Mouse (Mus musculus): ENCODE measurements around the gene Araf. TPM values are rescaled to one million over a fixed set of nuclear protein-coding genes. Genes with fewer than 3 reads are reported as not detected.
A peak's percentile ranks its signal among the peaks of the same experiment; 100 is the strongest.
"Not testable (repeated sequence)": the region's sequence is repeated elsewhere in the genome, so short reads cannot be mapped to it uniquely, and the experiment has no call there.

Araf gene
- polyA plus RNA-seq, 1 experiment from 2014 or later: 86.4 TPM

GRCm38 (mm10) chrX:20804301-20804700, 6.7 kb downstream of the Araf start:
- H3K27me3 ChIP-seq (ENCODE audit: insufficient read depth, low read length); ATAC-seq (ENCODE audit: insufficient read depth); H3K9me3 ChIP-seq (ENCODE audit: low read depth, low read length); H3K27ac ChIP-seq (ENCODE audit: low read depth); H3K4me2 ChIP-seq; H3K4me1 ChIP-seq (ENCODE audit: insufficient read depth); H3K9ac ChIP-seq; H3K36me3 ChIP-seq (ENCODE audit: insufficient read depth); H3K4me3 ChIP-seq (ENCODE audit: low read depth, low read length): not testable (repeated sequence)
- WGBS: no CpG with 5 or more reads among the region's 1 CpGs
- DNase-seq: peak; percentile 62
- 0 out of 2 replicates have a peak, but pooled peaks have one; percentile 7 for TF ChIP-seq CTCF (IDR thresholded peaks at IDR 0.05; ENCODE audit: low read depth)

GRCm38 (mm10) chrX:20806295-20806694, 8.7 kb downstream of the Araf start:
- Histone ChIP-seq H3K36me3 (ENCODE audit: insufficient read depth) (no peaks in the 10 kb centered on the region), H3K4me1 (ENCODE audit: insufficient read depth) (no peaks in the 10 kb centered on the region), H3K4me2 (no peak overlapping the region), H3K9ac (no peak overlapping the region), H3K4me3 (ENCODE audit: low read depth, low read length) (no peak overlapping the region), H3K27me3 (ENCODE audit: insufficient read depth, low read length) (no peaks in the 10 kb centered on the region), H3K9me3 (ENCODE audit: low read depth, low read length) (no peaks in the 10 kb centered on the region), H3K27ac (ENCODE audit: low read depth) (no peak overlapping the region)
- ATAC-seq (ENCODE audit: insufficient read depth) (no peak), DNase-seq (no peak)
- no peak for TF ChIP-seq CTCF (IDR thresholded peaks at IDR 0.05; ENCODE audit: low read depth)
- 80% methylated on average over 1 of the region's 1 CpGs for WGBS

DNA sequence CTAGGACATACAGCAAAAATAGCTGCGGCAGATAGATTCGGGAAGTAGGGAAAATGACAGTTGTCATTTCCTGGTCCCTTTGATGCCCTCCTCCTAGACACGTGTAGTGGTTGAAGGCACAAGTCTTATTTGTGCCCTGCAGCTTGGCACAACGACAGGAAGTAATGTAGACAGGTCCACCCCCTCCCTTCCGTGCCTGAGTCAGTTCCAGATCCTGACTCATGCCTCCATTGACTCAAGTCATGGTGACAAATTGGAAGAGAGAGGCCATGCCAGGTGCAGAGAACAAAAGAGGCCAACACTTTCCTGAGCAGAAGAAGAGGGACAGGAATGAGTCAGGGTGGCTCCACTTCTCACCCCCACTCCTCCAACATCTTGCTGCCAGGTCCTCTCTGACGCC, 19.4 kb downstream of the Araf start:
- Histone ChIP-seq H3K9me3 (ENCODE audit: low read depth, low read length) (no peaks in the 10 kb centered on the region), H3K4me1 (ENCODE audit: insufficient read depth) (no peaks in the 10 kb centered on the region), H3K4me2 (no peak overlapping the region), H3K36me3 (ENCODE audit: insufficient read depth) (no peaks in the 10 kb centered on the region), H3K27me3 (ENCODE audit: insufficient read depth, low read length) (no peaks in the 10 kb centered on the region), H3K9ac (no peak overlapping the region), H3K4me3 (ENCODE audit: low read depth, low read length) (no peak overlapping the region), H3K27ac (ENCODE audit: low read depth) (no peak overlapping the region)
- TF ChIP-seq CTCF (IDR thresholded peaks at IDR 0.05; ENCODE audit: low read depth): no peak
- peak; percentile 17 for DNase-seq
- WGBS: 54% methylated on average over 6 of the region's 6 CpGs
- ATAC-seq (ENCODE audit: insufficient read depth): no peak

- peak; percentile 82 for TF ChIP-seq CTCF (IDR thresholded peaks at IDR 0.05; ENCODE audit: low read depth)
- Histone ChIP-seq H3K36me3 (ENCODE audit: insufficient read depth) (no peaks in the 10 kb centered on the region), H3K27ac (ENCODE audit: low read depth) (0 out of 2 replicates have a peak overlapping the region, but pooled peaks have one; percentile 12), H3K4me2 (peak overlapping the region; percentile 63), H3K4me3 (ENCODE audit: low read depth, low read length) (peak overlapping the region; percentile 28), H3K27me3 (ENCODE audit: insufficient read depth, low read length) (no peaks in the 10 kb centered on the region), H3K9ac (peak overlapping the region; percentile 34), H3K9me3 (ENCODE audit: low read depth, low read length) (no peaks in the 10 kb centered on the region), H3K4me1 (ENCODE audit: insufficient read depth) (no peaks in the 10 kb centered on the region)
- peak; percentile 86 for DNase-seq
- 17% methylated on average over 19 of the region's 19 CpGs for WGBS
- ATAC-seq (ENCODE audit: insufficient read depth): peak; percentile 97
Observed at GRCm38 (mm10) chrX:20819204-20819628, 21.6 kb downstream of the Araf start.

- Histone ChIP-seq H3K4me1 (ENCODE audit: insufficient read depth) (no peaks in the 10 kb centered on the region), H3K27me3 (ENCODE audit: insufficient read depth, low read length) (no peaks in the 10 kb centered on the region), H3K4me2 (peak overlapping the region; percentile 63), H3K36me3 (ENCODE audit: insufficient read depth) (no peaks in the 10 kb centered on the region), H3K27ac (ENCODE audit: low read depth) (0 out of 2 replicates have a peak overlapping the region, but pooled peaks have one; percentile 12), H3K9me3 (ENCODE audit: low read depth, low read length) (no peaks in the 10 kb centered on the region), H3K9ac (peak overlapping the region; percentile 34), H3K4me3 (ENCODE audit: low read depth, low read length) (peak overlapping the region; percentile 28)
- peak; percentile 41 for TF ChIP-seq CTCF (IDR thresholded peaks at IDR 0.05; ENCODE audit: low read depth)
- WGBS: 39% methylated on average over 7 of the region's 8 CpGs
- DNase-seq: peak; percentile 71
- peak; percentile 45 for ATAC-seq (ENCODE audit: insufficient read depth)
Observed at GRCm38 (mm10) chrX:20819708-20820426, 22.3 kb downstream of the Araf start.

- H3K27ac ChIP-seq (ENCODE audit: low read depth): no peak overlapping the region
- H3K4me1 ChIP-seq (ENCODE audit: insufficient read depth): no peaks in the 10 kb centered on the region
- H3K36me3 ChIP-seq (ENCODE audit: insufficient read depth): no peaks in the 10 kb centered on the region
- TF ChIP-seq CTCF (IDR thresholded peaks at IDR 0.05; ENCODE audit: low read depth): peak; percentile 51
- no peaks in the 10 kb centered on the region for H3K27me3 ChIP-seq (ENCODE audit: insufficient read depth, low read length)
- WGBS: 10% methylated on average over 5 of the region's 5 CpGs
- ATAC-seq (ENCODE audit: insufficient read depth): peak; percentile 96
- H3K4me3 ChIP-seq (ENCODE audit: low read depth, low read length): no peak overlapping the region
- H3K9me3 ChIP-seq (ENCODE audit: low read depth, low read length): no peaks in the 10 kb centered on the region
- peak; percentile 80 for DNase-seq
- H3K9ac ChIP-seq: no peak overlapping the region
- H3K4me2 ChIP-seq: no peak overlapping the region
Observed at GRCm38 (mm10) chrX:20828934-20829333, 31.3 kb downstream of the Araf start.

DNA sequence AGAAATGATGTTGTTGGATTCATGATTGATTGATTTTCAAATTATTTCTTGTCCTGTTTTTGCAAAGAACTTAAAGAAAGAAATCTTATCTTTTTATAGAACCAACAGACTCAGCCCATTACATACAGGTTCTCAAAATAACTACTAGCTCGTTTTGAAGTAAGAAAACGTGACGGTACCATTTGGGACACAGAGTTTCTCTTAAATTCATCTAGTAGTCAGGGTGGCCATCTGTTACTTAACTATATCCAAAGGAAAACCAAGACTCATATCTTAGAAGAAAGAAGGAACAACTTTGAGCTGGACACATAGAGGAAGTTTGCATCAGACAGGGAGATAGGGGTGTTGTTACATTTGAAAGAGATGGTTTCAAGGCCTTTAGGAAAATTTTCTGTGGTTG, 49.6 kb downstream of the Araf start:
- Histone ChIP-seq H3K4me1 (ENCODE audit: insufficient read depth) (no peaks in the 10 kb centered on the region), H3K27me3 (ENCODE audit: insufficient read depth, low read length) (no peaks in the 10 kb centered on the region), H3K9ac (no peak overlapping the region), H3K9me3 (ENCODE audit: low read depth, low read length) (no peaks in the 10 kb centered on the region), H3K4me3 (ENCODE audit: low read depth, low read length) (no peak overlapping the region), H3K27ac (ENCODE audit: low read depth) (no peak overlapping the region), H3K4me2 (no peak overlapping the region), H3K36me3 (ENCODE audit: insufficient read depth) (peaks cover 7% of the 10 kb centered on the region; the same call in 1 of the 2 replicates)
- 88% methylated on average over 3 of the region's 3 CpGs for WGBS
- ATAC-seq (ENCODE audit: insufficient read depth): no peak
- no peak for DNase-seq
- TF ChIP-seq CTCF (IDR thresholded peaks at IDR 0.05; ENCODE audit: low read depth): no peak

Measured in lung, embryonic 14.5 days (tissue).